Mouse (Mus musculus): ENCODE data around the gene Tfap2d. TPM values are rescaled to one million over a fixed set of nuclear protein-coding genes. Genes with fewer than 3 reads are reported as not detected.
A peak's percentile ranks its signal among the peaks of the same experiment; 100 is the strongest.

Gene Tfap2d
- polyA plus RNA-seq, 1 experiment from 2014 or later: 75.5 TPM

DNA sequence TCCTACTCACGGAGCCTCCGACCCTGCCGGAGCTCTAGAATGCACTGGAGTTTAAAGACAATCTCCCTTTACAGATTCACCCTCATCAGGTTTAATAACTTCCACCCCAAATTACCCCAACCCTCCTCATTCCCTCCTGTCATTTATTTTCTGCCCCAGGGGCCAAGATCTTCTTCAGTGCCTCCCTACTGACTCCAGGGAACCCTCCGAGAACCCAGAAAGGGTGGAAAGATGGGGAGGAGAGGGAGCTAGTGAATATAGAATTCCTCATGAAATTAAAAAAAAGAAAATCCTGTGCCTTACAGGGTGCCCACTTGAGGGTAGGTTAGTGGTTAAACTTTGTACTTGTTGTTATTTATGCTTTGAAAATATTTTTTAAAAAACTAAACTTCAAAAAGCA is 104.8 kb downstream of the Tfap2d start:
- Histone ChIP-seq H3K9me3 (ENCODE audit: control insufficient read depth, low read length) (no peaks in the 10 kb centered on the region), H3K4me3 (replicated peaks; ENCODE audit: low read depth, low read length) (peak overlapping the region; percentile 20; the same call in 1 of the 2 replicates), H3K9ac (replicated peaks; ENCODE audit: low read length) (peak overlapping the region; percentile 39; the same call in 1 of the 2 replicates), H3K4me2 (ENCODE audit: low read length) (peak overlapping the region; percentile 42), H3K36me3 (ENCODE audit: control insufficient read depth, insufficient read depth, low read length) (no peaks in the 10 kb centered on the region), H3K27me3 (ENCODE audit: control insufficient read depth, insufficient read depth, low read length) (peaks cover 48% of the 10 kb centered on the region), H3K27ac (replicated peaks; ENCODE audit: low read depth, low read length) (peak overlapping the region; percentile 73), H3K4me1 (ENCODE audit: control insufficient read depth, insufficient read depth, low read length) (no peaks in the 10 kb centered on the region)
- under 1% methylated on average over 4 of the region's 4 CpGs for WGBS
- peak; percentile 39 for DNase-seq
- no peak for ATAC-seq (ENCODE audit: low FRiP score, low TSS enrichment)

DNA sequence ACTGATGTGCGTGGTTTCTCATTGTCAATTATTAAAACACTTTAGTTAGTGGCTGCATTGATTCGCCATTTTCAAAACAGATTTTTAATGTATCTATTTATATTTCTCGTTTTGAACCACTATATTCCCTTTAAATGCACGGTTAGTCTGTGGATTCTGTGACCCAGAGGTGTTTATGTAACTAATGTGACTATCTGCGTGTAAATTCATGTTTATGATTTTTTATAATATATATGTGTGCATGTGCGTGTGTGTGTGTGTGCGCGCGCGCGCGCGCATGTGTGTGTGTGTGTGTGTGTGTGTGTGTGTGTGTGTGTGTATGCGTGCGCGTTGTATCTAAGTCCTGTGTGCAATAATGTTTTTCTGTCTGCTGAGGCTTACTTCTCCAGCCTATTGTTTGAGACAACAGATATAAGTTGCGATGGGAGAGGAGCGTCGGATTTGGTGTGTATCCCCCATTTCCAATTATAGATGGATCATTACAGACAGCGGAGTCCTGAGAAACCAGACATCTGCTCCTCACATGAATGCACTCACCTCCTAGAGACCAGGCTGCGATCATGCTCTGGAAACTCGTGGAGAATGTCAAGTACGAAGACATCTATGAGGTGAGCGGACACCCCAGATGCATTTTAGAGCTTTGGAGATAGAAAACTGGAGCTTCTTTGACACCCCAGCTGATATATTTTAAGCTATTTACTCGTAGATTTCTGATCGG is 106.0 kb downstream of the Tfap2d start, which contains the start of gene Tfap2b:
Gene Tfap2b (plus strand): TSS at position 274 of the 718 bp plus-strand sequence.
- peak within 1 kb of the TSS; percentile 89 for H3K27ac ChIP-seq (replicated peaks; ENCODE audit: low read depth, low read length)
- H3K27me3 ChIP-seq (ENCODE audit: control insufficient read depth, insufficient read depth, low read length): peaks cover 53% of the 10 kb centered on the region
- peak within 1 kb of the TSS; percentile 42 for H3K4me2 ChIP-seq (ENCODE audit: low read length)
- H3K36me3 ChIP-seq (ENCODE audit: control insufficient read depth, insufficient read depth, low read length): no peaks in the 10 kb centered on the region
- peak within 1 kb of the TSS; percentile 42 for H3K4me3 ChIP-seq (replicated peaks; ENCODE audit: low read depth, low read length)
- peak within 1 kb of the TSS; percentile 65 for H3K9ac ChIP-seq (replicated peaks; ENCODE audit: low read length)
- DNase-seq: peak; percentile 74
- H3K9me3 ChIP-seq (ENCODE audit: control insufficient read depth, low read length): no peaks in the 10 kb centered on the region
- peak; percentile 32 for ATAC-seq (ENCODE audit: low FRiP score, low TSS enrichment)
- no peaks in the 10 kb centered on the region for H3K4me1 ChIP-seq (ENCODE audit: control insufficient read depth, insufficient read depth, low read length)
- under 1% methylated on average over 26 of the region's 26 CpGs for WGBS

DNA sequence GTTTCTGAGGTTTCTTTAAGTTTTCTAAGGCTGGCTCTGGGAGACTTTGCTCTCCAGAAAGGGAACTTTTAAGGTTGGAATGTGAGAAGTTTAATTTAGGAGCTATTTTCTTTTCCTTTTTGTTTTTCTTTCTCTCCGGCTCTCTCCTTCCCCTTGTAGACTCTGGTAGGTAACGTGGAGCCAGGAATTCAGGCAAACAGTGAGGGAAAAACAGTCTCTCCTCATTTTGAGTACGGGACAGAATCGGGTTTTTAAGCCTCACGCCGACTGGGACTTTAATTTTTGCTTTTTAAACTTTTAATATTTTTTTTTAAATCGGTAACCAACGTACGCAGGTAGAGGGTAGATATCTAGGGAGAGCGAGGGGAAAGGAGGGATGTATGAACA is 106.5 kb downstream of the Tfap2d start:
- no peak for DNase-seq
- H3K27ac ChIP-seq (replicated peaks; ENCODE audit: low read depth, low read length): peak overlapping the region; percentile 89
- no peaks in the 10 kb centered on the region for H3K36me3 ChIP-seq (ENCODE audit: control insufficient read depth, insufficient read depth, low read length)
- H3K4me2 ChIP-seq (ENCODE audit: low read length): no peak overlapping the region; the same call in 1 of the 2 replicates
- no peaks in the 10 kb centered on the region for H3K9me3 ChIP-seq (ENCODE audit: control insufficient read depth, low read length)
- H3K4me1 ChIP-seq (ENCODE audit: control insufficient read depth, insufficient read depth, low read length): no peaks in the 10 kb centered on the region
- peak overlapping the region; percentile 65 for H3K9ac ChIP-seq (replicated peaks; ENCODE audit: low read length)
- under 1% methylated on average over 10 of the region's 10 CpGs for whole genome bisulfite sequencing
- ATAC-seq (ENCODE audit: low FRiP score, low TSS enrichment): no peak
- H3K4me3 ChIP-seq (replicated peaks; ENCODE audit: low read depth, low read length): peak overlapping the region; percentile 42
- H3K27me3 ChIP-seq (ENCODE audit: control insufficient read depth, insufficient read depth, low read length): peaks cover 58% of the 10 kb centered on the region

DNA sequence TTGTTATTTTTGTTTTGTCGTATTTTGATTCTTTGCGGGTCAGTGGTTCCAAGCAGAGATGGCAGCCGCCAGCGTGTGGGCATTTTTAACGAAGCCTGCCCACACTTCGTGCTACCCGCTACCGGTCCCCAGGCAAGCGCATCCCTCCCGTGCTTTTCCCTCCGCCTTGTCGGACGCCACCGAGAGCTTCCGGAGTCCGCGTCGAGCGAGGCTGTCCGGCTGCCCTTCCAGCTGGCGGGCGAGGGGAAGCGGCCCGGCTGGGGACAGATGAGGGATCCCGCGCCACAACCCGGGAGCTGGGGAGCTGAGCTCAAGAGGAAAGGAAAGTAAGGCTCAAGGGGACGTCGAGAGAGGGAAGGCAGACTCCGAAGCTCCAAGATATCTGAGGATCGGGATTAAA is 107.0 kb downstream of the Tfap2d start:
- DNase-seq (peak; percentile 56), ATAC-seq (ENCODE audit: low FRiP score, low TSS enrichment) (no peak; the same call in 1 of the 2 replicates)
- Histone ChIP-seq H3K4me1 (ENCODE audit: control insufficient read depth, insufficient read depth, low read length) (no peaks in the 10 kb centered on the region), H3K36me3 (ENCODE audit: control insufficient read depth, insufficient read depth, low read length) (no peaks in the 10 kb centered on the region), H3K4me2 (ENCODE audit: low read length) (peak overlapping the region; percentile 14), H3K27ac (replicated peaks; ENCODE audit: low read depth, low read length) (peak overlapping the region; percentile 89), H3K4me3 (replicated peaks; ENCODE audit: low read depth, low read length) (peak overlapping the region; percentile 42), H3K9ac (replicated peaks; ENCODE audit: low read length) (peak overlapping the region; percentile 65), H3K9me3 (ENCODE audit: control insufficient read depth, low read length) (no peaks in the 10 kb centered on the region), H3K27me3 (ENCODE audit: control insufficient read depth, insufficient read depth, low read length) (peaks cover 59% of the 10 kb centered on the region)
- WGBS: under 1% methylated on average over 31 of the region's 31 CpGs

DNA sequence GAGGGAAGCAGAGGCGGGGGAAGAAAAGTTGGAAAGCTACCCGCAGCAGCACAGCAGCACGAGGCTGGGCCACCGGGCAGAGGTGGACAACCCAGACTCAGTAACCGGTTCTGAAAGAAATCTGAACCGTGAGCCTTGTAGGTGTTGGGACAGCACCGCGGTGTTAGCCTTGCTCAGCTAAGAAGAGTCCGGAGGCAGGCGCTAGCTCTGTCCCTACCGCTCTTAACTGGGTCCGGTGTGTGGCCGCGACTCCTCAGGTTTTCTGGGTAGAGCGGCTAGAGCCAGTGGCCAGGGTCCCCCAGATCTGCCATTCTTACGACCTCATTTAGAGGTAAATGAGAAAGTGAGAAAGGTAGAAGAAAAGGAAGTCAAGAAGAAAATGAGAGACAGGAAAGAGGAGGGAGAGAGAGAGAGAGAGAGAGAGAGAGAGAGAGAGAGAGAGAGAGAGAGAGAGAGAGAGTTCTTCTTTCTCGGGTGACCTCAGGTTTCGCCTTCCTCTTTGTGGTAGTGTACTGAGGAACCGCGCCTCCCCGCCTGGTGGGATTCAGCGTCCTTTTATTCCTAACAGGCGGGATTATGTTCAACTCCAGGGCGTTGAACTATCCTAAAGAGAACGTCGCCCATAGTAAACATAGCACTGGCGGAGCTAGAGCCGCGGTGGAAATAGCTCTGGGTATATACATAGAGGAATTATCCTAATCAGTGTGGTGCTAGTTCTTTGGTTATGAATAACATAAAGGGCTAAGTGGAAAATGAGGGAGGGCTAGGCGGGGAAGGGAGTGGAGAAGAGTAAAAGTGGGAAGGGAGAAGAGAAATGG is 107.6 kb downstream of the Tfap2d start:
- WGBS: under 1% methylated on average over 30 of the region's 30 CpGs
- no peaks in the 10 kb centered on the region for H3K9me3 ChIP-seq (ENCODE audit: control insufficient read depth, low read length)
- H3K27me3 ChIP-seq (ENCODE audit: control insufficient read depth, insufficient read depth, low read length): peaks cover 63% of the 10 kb centered on the region
- no peaks in the 10 kb centered on the region for H3K36me3 ChIP-seq (ENCODE audit: control insufficient read depth, insufficient read depth, low read length)
- no peak for ATAC-seq (ENCODE audit: low FRiP score, low TSS enrichment)
- H3K4me3 ChIP-seq (replicated peaks; ENCODE audit: low read depth, low read length): peak overlapping the region; percentile 42
- H3K9ac ChIP-seq (replicated peaks; ENCODE audit: low read length): peak overlapping the region; percentile 65
- H3K4me1 ChIP-seq (ENCODE audit: control insufficient read depth, insufficient read depth, low read length): no peaks in the 10 kb centered on the region
- peak overlapping the region; percentile 89 for H3K27ac ChIP-seq (replicated peaks; ENCODE audit: low read depth, low read length)
- peak; percentile 47 for DNase-seq
- peak overlapping the region; percentile 14 for H3K4me2 ChIP-seq (ENCODE audit: low read length)

DNA sequence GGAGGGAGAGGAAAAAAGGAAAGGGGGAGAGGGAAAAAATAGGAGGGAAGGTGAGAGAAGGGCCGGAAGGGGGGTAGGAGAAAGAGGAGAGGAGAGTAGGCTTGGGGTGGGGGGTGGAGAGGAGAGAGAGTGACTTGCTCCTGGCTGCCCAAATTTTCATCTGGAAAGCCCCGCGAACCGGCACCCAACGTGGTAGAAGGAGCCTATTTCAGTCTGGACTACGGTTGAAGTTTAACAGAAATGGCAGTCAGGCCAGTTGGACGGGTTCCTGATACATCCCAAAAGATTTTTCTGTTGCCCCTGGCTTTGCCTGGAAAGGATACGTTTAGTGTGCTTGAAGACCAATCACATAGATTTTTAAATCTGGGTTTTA is 108.2 kb downstream of the Tfap2d start:
- 0% methylated on average over 8 of the region's 8 CpGs for WGBS
- ATAC-seq (ENCODE audit: low FRiP score, low TSS enrichment) (no peak), DNase-seq (peak; percentile 41)
- no peaks in the 10 kb centered on the region for H3K36me3 ChIP-seq (ENCODE audit: control insufficient read depth, insufficient read depth, low read length)
- H3K4me3 ChIP-seq (replicated peaks; ENCODE audit: low read depth, low read length): peak overlapping the region; percentile 42
- no peaks in the 10 kb centered on the region for H3K9me3 ChIP-seq (ENCODE audit: control insufficient read depth, low read length)
- peak overlapping the region; percentile 65 for H3K9ac ChIP-seq (replicated peaks; ENCODE audit: low read length)
- H3K4me1 ChIP-seq (ENCODE audit: control insufficient read depth, insufficient read depth, low read length): no peaks in the 10 kb centered on the region
- peak overlapping the region; percentile 7 for H3K4me2 ChIP-seq (ENCODE audit: low read length)
- peak overlapping the region; percentile 89 for H3K27ac ChIP-seq (replicated peaks; ENCODE audit: low read depth, low read length)
- H3K27me3 ChIP-seq (ENCODE audit: control insufficient read depth, insufficient read depth, low read length): peaks cover 69% of the 10 kb centered on the region

DNA sequence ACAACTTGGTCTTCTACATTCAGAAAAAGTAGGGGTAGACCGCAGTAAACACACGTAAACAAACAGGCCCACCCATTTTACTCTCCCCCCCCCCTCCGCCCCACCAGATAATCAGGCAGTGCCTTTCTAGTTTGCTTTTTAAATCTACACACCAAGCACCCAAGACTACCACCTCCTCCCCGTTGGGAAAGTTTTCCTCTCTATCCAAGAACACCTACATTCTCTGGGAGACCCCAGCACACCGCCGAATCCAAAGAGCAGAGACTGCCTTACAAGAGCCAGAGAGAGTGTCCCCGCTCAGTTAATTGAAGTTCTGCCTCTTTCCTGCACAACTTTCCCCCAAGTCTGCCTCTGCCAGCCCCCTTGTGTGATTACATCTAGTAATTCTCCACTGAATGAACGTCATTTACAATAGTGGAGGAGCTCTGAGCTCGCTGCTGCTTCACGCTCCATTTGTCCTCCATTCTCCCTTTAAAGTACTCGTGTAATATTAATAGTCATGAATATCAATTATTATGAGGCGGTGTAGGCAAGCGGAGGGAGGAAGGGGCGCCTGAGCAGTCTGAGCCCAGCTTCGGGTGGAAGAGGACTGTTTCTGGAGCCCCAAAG is 108.8 kb downstream of the Tfap2d start:
- Histone ChIP-seq H3K4me1 (ENCODE audit: control insufficient read depth, insufficient read depth, low read length) (no peaks in the 10 kb centered on the region), H3K27ac (replicated peaks; ENCODE audit: low read depth, low read length) (peak overlapping the region; percentile 89), H3K9me3 (ENCODE audit: control insufficient read depth, low read length) (no peaks in the 10 kb centered on the region), H3K27me3 (ENCODE audit: control insufficient read depth, insufficient read depth, low read length) (peaks cover 75% of the 10 kb centered on the region), H3K4me3 (replicated peaks; ENCODE audit: low read depth, low read length) (peak overlapping the region; percentile 42), H3K9ac (replicated peaks; ENCODE audit: low read length) (peak overlapping the region; percentile 65), H3K36me3 (ENCODE audit: control insufficient read depth, insufficient read depth, low read length) (no peaks in the 10 kb centered on the region), H3K4me2 (ENCODE audit: low read length) (peak overlapping the region; percentile 7)
- WGBS: under 1% methylated on average over 15 of the region's 15 CpGs
- peak; percentile 15; the same call in 1 of the 2 replicates for ATAC-seq (ENCODE audit: low FRiP score, low TSS enrichment)
- peak; percentile 57 for DNase-seq

DNA sequence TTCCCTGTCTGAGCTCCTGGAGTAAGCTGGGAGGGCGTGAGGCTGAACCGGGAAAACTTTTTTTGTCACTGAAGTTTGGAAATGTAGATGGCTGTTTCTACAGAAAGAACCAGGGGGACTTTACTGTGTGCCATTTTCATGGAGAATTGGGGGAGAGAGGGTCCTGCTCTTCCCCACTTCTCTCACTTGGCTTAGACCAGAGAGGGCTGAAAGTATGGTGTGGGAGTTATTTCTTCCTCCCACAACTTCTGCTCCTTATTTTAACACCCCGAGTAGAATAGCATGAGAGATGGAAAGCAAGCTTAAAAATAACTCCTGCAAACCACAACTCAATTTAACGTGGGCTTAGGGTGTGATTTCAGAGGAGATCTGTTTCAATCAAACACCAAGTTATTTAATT is 109.9 kb downstream of the Tfap2d start:
- Histone ChIP-seq H3K4me2 (ENCODE audit: low read length) (peak overlapping the region; percentile 29), H3K9ac (replicated peaks; ENCODE audit: low read length) (peak overlapping the region; percentile 65), H3K9me3 (ENCODE audit: control insufficient read depth, low read length) (no peaks in the 10 kb centered on the region), H3K4me3 (replicated peaks; ENCODE audit: low read depth, low read length) (peak overlapping the region; percentile 42), H3K4me1 (ENCODE audit: control insufficient read depth, insufficient read depth, low read length) (no peaks in the 10 kb centered on the region), H3K36me3 (ENCODE audit: control insufficient read depth, insufficient read depth, low read length) (no peaks in the 10 kb centered on the region), H3K27ac (replicated peaks; ENCODE audit: low read depth, low read length) (peak overlapping the region; percentile 89), H3K27me3 (ENCODE audit: control insufficient read depth, insufficient read depth, low read length) (peaks cover 77% of the 10 kb centered on the region)
- ATAC-seq (ENCODE audit: low FRiP score, low TSS enrichment) (no peak), DNase-seq (no peak)
- WGBS: 0% methylated on average over 4 of the region's 4 CpGs
